Mouse (Mus musculus) T-helper 17 cell (primary cell): ENCODE results near the gene Gm21936.
"Not testable (repeated sequence)": the region's sequence is repeated elsewhere in the genome, so short reads cannot be mapped to it uniquely, and the experiment has no call there.

Experiments used
- in situ Hi-C, 2 experiments: fragments of 300-600 bp; cut with MboI, MseI; formaldehyde crosslinking; loops; 1 replicate in 1 of 2; 2 replicates in 1 of 2; pipeline ENCODE4 v1.15.1; 2025; ENCODE audit warnings: high pct_unique_total_duplicates in 2 of 2

Gene Gm21936

DNA sequence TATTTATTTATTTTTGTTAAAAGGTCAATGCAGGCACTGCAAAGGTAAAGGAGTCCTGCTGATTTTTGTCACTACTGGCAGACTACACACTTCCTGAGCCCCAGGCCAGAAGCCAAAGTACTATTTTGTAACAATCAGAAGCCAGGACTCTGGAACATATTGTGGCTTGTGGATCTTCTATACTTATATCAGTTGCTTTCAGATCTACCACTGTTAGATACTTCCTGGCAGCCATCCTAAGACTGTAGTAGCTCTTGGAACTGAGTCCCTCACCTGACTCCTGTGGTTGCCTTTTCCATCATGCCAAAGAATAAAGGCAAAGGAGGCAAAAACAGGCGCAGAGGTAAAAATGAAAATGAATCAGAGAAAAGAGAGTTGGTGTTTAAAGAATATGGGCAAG lies at the start of gene Gm21936:
Gene Gm21936 (plus strand): TSS at position 301 of the 400 bp plus-strand sequence.
- in situ Hi-C loops = loop anchor here in 1 of 2 experiments (5.0 to 25.0 kb wide), 2 partner anchors 298 to 467 kb away; partner anchors contain the start of genes Gm5662 and Gm8332

DNA sequence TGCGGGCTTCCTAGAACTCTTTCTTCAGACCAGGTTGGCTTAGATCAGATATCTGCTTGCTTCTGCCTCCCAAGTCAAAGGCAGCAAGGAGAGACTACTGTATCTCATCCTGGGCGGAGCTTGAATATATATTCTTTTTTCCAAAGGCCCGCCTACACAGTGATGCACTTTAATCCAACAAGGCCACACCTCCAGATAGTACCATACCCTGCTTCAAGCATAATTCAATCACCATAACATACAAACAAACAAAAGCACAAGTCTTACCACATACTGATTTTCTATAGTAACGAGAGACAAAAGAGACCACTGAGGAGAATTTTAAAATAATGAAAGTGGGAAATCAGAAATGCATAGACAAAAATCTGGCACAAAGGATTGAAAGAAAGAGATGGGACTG lies 19.7 kb upstream of the Gm21936 start, which contains the start of gene Gm21319:
Gene Gm21319 (minus strand): TSS at position 101 of the 400 bp plus-strand sequence.
- in situ Hi-C loops = loop anchor here in 1 of 2 experiments (25.0 kb wide), 1 partner anchor 487 kb away; the partner anchor contains the start of genes Gm5662 and Gm8332

DNA sequence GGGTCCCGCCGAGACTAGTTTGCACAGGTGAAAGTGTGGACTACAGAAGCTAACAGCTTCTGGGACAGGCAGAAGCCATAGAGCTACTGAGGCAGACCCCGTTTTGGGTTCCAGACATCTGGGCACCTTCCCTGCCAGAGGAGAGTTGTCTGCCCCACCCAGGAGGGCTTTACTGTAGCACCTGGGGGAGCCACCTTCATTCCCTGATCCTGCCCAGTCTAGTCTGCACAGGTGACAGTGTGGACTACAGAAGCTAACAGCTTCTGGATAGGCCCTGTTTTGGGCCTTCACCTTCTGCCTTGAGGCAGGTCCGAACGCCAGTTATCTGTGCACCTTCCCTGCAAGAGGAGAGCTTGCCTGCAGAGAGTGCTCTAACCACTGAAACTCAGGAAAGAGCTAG lies 2.7 kb downstream of the Gm21936 start:
- in situ Hi-C loops = loop anchor here in 1 of 2 experiments (5.0 to 25.0 kb wide), 2 partner anchors 301 to 464 kb away; partner anchors contain the start of genes Gm5662 and Gm8332

DNA sequence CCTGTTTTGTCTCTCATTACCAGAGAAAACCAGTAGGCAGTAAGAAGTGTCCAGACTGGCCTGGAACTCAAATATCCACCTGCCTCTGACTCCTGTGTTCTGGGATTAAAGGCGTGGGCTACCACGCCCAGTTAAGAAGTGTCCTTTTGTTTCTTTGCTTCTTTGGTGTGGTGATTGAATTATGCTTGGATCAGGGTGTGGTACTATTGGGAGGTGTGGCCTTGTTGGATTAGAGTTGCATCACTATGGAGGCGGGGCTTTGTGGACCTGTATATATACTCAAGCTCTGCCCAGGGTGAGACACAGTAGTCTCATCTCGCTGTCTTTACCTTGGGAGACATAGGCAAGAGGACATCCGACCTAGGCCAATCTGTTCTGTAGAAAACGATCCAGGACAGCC lies 21.0 kb downstream of the Gm21936 start, which contains the start of gene BB287469:
Gene BB287469 (plus strand): TSS at position 301 of the 400 bp plus-strand sequence.
- in situ Hi-C loops = loop anchor here (5.0 kb wide), 2 partner anchors 199 to 326 kb away; partner anchors contain the start of gene Gm4027 (in 2 of the 2)

DNA sequence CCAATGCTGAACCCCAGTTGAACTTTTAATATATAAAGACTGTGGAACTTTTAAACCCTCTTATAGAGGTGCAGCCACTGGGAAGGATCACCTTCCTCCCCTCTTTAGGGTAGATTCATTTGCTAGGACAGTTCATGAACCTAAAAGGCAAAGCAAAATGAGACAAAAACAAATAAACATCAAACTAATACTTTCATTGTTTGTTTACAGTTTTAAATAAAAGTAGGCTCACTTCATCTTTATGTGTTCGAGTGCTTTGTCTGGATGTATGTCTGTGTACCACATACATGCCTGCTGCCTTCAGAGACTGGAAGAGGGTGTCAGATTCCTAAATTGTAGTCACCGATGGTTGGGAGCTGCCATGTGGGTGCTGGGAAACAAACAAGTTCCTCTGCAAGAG lies 46.9 kb downstream of the Gm21936 start, which contains the start of gene Gm2001:
Gene Gm2001 (minus strand): TSS at position 101 of the 400 bp plus-strand sequence.
- in situ Hi-C loops = not testable (repeated sequence)
